Mouse (Mus musculus): Measurements from ENCODE around the gene Il20rb. TPM values are rescaled to one million over a fixed set of nuclear protein-coding genes. Genes with fewer than 3 reads are reported as not detected.

The Il20rb gene
- total RNA-seq, 2 experiments from 2014 or later: not detected

DNA sequence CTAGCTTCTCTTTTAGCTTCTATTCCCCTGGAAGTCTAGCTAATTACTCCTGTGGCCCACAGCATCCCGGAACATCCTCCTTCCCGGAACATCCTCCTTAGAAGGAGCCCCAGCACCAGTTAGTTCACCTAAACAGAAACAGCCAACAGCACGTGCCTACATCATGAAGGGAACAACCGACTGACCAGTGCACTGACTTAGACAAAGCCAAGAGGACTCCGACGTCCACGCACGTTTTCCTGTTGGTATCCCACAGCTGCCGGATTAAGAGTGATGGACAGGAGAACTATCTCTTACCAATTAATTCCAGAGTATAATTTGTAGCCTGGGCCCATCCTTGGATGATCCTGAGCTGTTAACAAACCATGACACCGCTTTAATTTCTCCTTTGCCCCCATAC lies 47.6 kb downstream of the Il20rb start:
- ATAC-seq (replicated peaks; ENCODE audit: low FRiP score, poor library complexity, severe bottlenecking): no peak

DNA sequence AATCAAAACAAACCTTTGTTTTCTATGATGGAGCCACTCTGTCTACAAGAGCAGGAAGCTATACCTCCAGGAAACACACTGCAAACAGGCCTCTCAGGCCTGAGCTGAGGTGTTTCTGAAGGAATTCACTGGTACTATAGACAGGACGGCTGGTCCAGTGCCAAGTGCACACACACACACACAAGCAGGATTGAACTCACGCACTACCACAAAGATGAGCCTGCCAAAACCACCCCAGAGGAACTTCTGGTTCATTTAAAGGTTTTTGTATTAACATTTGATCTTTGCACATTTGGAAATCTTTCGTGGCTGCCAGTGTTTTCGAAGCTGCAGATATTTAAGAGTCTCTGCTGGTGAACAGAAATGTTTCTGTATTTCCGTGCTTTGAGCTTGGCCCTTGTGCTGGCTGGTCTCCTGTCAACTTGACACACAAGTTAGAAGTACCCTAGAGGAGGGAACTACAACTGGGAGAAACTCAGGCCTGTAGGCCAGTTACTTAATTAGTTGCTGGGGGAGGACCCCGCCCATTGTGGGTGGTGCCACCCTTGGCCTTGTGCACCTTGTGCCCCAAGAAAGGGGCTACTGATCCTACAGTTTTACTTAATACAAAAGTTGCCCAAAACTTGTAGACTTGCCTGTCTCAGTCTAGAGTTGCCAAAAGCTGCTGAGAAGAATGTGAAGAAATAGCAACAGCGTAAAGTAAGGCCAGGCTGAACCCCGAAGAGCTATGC lies 49.6 kb downstream of the Il20rb start:
- ATAC-seq (replicated peaks; ENCODE audit: low FRiP score, poor library complexity, severe bottlenecking): no peak

DNA sequence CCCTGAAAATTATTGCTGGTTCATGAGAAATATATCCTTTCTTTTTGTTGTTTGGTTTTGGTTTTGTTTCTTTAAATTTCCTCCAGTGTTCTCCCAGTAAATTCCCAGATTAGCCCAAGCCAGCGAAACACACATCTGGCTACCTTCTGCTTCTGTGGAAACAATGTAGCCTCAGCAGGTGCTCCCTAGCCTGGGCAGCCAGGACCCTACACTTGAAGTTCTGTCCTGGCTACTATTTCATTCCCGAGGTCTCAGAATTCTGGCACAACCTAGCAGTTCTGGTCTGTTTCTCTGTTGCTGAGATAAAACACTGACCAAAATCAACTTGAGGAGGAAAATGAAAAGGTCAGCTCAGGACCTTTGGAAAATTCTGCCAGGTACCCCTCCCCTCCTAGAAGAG lies 55.2 kb downstream of the Il20rb start:
- no peak for ATAC-seq (replicated peaks; ENCODE audit: low FRiP score, poor library complexity, severe bottlenecking)

DNA sequence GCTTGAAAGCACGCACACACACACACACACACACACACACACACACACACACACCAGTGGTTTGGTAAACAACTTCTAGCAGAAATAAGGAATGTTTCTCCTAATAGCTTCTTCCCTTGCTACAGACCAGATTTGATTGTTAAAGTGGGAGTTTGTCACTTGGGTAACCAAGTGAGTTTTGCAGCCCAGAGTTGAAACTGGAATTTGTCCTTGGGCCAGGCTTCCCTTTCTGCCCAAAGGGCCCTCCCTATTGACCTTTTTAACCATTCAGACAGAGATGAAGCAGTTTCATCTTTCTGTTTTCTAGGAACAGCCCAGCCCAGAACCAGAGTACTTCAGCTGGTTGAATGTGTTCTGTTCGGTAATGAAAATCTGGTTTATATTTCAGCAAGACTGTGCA lies 55.7 kb downstream of the Il20rb start:
- no peak for ATAC-seq (replicated peaks; ENCODE audit: low FRiP score, poor library complexity, severe bottlenecking)

DNA sequence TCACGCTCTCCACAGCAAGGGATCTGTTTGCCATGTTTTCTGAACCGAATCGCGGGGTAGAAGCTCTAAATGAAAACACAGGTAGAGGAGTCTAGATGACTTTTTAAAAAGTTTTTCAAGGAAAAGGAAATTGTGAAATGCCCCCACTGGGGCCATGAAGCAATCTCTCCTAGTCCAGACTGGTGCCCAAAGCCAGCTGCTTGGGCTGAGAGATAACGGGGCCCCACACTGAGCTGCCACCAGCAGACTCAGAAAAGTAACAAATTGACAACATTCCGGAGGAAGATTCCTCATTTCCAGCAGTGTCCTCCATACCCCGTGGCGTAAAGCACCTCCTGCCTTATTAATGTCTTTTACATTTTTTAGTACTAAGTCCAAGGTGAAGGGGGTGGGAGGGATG lies 66.9 kb downstream of the Il20rb start:
- no peak for ATAC-seq (replicated peaks; ENCODE audit: low FRiP score, poor library complexity, severe bottlenecking)

- no peak for ATAC-seq (replicated peaks; ENCODE audit: low FRiP score, poor library complexity, severe bottlenecking)
Observed at GRCm38 (mm10) chr9:100419103-100419502, 67.5 kb downstream of the Il20rb start.

GRCm38 (mm10) chr9:100416756-100417155 lies 69.8 kb downstream of the Il20rb start:
- ATAC-seq (replicated peaks; ENCODE audit: low FRiP score, poor library complexity, severe bottlenecking): no peak

GRCm38 (mm10) chr9:100416299-100416698 lies 70.3 kb downstream of the Il20rb start:
- no peak for ATAC-seq (replicated peaks; ENCODE audit: low FRiP score, poor library complexity, severe bottlenecking)

GRCm38 (mm10) chr9:100415328-100415979 lies 71.1 kb downstream of the Il20rb start:
- ATAC-seq (replicated peaks; ENCODE audit: low FRiP score, poor library complexity, severe bottlenecking): no peak

Other genes starting within 250 kb of the Il20rb start
- gene Nck1, start 59.3 kb upstream of the Il20rb start, total RNA-seq (2015; ENCODE audit: low replicate concordance): 5.2 and 7.5 TPM in 2 replicates
- 9.5 and 10.2 TPM in 2 replicates for gene Nck1, start 59.3 kb upstream of the Il20rb start, total RNA-seq (2017; ENCODE audit: low replicate concordance)
- not detected in 2 replicates for gene Slc35g2, start 84.3 kb upstream of the Il20rb start, total RNA-seq (2015; ENCODE audit: low replicate concordance)
- gene Slc35g2, start 84.3 kb upstream of the Il20rb start, total RNA-seq (2017; ENCODE audit: low replicate concordance): not detected in 2 replicates
- gene Stag1, start 111.0 kb upstream of the Il20rb start, total RNA-seq (2015; ENCODE audit: low replicate concordance): 22.8 and 50.5 TPM in 2 replicates
- 64.5 and 64.7 TPM in 2 replicates for gene Stag1, start 111.0 kb upstream of the Il20rb start, total RNA-seq (2017; ENCODE audit: low replicate concordance)

Measured in erythroblast, adult 5-6 weeks (primary cell).